Mouse (Mus musculus): ENCODE measurements around the gene Gps2.

DNA sequence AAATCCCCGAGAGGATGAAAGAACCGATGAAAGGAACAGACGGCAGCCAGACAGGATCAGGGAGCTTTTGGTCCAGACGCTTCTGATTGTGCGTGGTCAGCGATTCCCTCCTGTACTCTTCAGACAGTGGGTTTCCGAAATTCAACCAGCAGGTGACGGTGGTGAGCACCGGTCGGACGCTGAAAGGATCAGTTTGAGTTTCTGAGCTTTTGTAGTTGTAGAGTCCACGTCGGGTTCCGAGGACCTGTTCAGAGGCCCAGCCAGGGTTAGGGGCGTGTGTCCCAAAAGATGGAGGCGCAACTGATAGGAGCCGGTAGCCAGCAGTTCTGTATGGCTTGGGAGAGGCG is 33.2 kb upstream of the Gps2 start:
- TF ChIP-seq CTCF (IDR thresholded peaks at IDR 0.05 in 2 of 3, conservative IDR thresholded peaks at IDR 0.05 in 1 of 3; ENCODE audit: control insufficient read depth in 1 of 3, insufficient read depth in 1 of 3, low read depth in 2 of 3, low read length in 3 of 3, poor library complexity in 1 of 3, severe bottlenecking in 1 of 3), result no peak
- no peak for TF ChIP-seq KAT2A (conservative IDR thresholded peaks at IDR 0.05; ENCODE audit: low read depth, low read length)
- no peak for TF ChIP-seq CHD2 (IDR thresholded peaks at IDR 0.05; ENCODE audit: low read length)
- TF ChIP-seq GABPA (IDR thresholded peaks at IDR 0.05; ENCODE audit: low read depth, low read length), result no peak
- TF ChIP-seq TBP (IDR thresholded peaks at IDR 0.05; ENCODE audit: low read depth, low read length), result no peak
- no peak for TF ChIP-seq POLR2A (IDR thresholded peaks at IDR 0.05; ENCODE audit: control insufficient read depth in 1 of 2, insufficient read depth in 1 of 2, low read depth in 1 of 2, low read length in 2 of 2, poor library complexity in 1 of 2)
- no peak for TF ChIP-seq MAZ (IDR thresholded peaks at IDR 0.05; ENCODE audit: low read depth, low read length)
- TF ChIP-seq ZMIZ1 (IDR thresholded peaks at IDR 0.05; ENCODE audit: low read depth, low read length), result no peak
- no peak for TF ChIP-seq USF1 (IDR thresholded peaks at IDR 0.05; ENCODE audit: low read depth, low read length)
- no peak for TF ChIP-seq E2F4 (IDR thresholded peaks at IDR 0.05; ENCODE audit: borderline replicate concordance, low read depth, low read length)

Data from MEL (cell line).